Mouse (Mus musculus) CD8-positive naive resting alpha-beta T cell, adult 2 months (primary cell): ENCODE measurements around the gene Coq2.

Source experiments
- DNase-seq, 2 experiments: peaks; one replicate each; pipeline ENCODE4 v3.0.0; 2022; ENCODE audit warnings: low read depth in 2 of 2, low spot score in 2 of 2

Gene Coq2

DNA sequence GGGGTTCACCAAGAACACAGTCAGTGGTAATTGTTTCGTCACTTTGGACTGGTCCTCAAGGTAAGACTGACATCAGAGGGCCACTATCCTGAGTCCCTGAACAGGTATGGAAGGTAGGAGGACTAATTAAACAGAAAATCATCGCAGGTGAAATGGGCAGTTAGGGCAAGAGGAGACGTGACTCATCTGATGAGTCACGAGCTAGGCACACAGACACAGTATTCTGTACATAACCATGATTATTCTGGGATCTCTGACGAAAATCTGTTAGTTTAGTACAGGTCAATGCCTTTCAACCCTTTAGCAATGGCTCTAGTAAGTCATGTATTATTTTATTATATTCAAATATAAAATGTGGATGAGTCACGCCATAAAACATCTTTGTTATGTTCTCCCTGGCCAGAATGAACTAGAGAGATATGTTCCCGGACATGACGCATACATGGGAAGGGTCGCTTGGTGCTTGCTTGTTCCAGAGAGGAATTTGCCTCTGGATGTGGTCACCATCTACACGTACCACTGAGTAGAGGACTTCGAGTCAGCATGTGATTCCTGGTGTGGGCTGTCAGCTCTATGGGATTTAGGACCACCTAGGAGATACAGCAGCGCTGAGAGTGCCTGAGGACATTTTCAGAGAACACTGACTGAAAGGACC lies 52.3 kb downstream of the Coq2 start:
- no peak for DNase-seq

DNA sequence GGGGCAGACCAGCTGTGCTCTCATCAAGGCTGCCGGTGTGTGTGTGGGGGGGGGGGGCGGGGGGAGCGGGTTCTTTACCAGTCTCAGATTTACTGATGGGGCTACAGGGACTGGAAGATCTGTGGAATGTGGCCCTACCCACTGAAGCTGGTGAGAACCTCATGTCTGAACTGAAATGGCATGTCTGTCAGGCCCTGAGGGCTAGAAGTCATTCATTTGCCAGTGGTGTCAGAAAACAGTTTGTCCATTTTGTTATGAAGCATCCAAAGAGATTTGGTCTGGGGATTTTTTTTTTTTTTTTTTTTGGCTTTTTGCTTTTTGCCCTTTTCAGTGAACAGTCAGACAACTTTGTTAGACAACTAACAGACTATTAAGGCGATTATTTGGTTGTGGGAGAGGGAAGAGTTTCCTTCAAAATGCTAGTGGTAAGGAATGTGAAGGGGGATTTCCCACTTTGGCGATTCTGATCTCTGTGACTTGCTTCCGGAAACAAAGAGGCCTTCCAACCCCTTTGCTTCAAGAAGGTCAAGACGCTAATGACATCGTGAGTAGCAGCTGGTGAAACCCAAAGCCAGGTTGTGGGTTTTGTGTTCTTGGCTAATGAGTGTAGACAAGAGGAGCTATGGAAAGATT lies 52.9 kb downstream of the Coq2 start:
- no peak for DNase-seq

DNA sequence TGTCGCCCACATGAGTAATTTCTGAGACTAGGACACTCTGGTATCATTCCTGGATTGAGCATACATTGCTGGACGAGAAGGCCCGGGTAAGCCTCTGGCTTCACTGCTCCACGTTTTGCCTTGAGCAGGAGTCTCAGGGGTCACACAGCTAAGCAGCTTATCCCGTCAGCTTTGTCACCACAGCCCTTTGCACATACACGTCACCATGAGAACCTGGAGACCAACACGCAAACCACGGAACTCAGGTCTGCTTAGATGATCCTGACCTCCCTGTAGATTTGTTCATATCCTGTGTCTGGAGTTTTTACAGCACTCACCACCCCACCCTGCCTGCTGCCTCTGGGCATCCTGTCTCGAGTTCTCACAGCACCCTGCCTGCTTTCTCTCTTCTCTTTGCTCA lies 54.0 kb downstream of the Coq2 start:
- DNase-seq: peak in 1 of 2 experiments; percentile 21

DNA sequence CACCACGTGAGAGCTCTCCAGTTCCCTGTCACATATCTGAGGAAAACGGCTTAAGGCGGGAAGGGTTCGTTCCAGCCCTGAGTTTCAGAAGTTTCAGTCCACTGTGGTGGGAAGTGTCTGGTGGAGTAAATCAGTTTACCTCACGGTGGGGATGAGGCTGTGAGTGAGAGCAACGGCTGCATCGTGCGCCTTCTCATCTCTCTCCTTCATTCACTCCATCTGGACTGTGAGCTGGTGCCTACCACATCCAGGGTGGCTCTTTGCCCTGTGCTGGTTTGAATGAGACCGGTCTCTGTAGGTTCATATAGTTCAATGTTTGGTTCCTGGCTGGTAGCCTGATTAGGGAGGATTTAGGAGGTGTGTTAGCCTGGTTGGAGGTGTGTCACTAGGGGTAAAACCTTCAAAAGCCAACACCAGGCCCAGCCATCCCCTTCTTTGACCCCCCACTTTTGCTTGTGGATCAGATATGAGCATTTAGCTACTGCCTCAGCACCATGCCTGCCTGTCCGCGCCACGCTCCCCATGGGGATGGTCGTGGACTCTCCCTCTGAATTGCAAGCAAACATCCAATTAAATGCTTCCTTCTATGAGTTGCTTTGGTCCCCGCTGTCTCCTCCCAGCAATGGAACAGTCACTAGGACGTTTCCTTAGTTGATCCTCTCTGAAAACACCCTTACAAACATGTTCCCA lies 55.2 kb downstream of the Coq2 start:
- DNase-seq: no peak

DNA sequence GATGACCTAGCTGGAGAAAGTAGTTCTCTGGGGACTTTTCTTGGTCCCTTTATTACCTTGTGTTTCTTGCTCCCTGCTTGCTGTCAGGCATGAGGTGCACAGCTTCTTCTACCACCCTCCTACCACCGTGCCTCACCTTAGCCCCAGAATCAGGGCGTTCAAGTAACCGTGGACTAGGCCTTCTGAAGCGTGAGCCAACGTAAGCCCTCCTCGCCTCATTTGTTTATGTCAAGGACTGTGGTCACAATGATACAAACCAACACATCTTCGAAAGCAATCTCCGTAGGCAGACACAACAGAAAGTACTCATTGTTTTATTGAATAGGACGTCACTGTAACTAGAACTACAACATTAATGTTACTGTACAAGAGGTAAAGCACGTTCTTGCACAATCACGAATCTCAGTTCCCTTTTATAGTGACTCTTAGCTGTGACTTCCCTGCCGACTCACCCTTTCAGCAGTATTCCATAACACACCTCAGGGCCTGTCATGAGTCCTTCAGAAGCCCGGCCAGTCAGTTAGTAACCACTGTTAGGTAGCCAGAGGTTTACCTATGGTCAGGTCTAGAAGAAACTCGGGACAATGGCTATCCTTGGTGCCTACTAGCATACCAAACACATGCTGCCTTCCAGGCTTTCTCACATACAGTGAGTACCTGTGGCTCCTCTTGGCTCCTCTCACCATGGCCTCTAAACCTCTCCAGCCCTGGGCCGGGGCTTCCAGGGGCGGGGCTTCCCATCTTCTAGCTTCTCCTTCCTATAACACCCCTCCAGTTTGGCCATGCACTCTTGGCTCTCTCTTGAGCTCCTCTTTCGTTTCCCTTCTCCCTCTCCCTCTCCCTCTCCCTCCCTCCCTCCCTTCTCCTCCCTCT lies 60.8 kb downstream of the Coq2 start:
- no peak for DNase-seq

DNA sequence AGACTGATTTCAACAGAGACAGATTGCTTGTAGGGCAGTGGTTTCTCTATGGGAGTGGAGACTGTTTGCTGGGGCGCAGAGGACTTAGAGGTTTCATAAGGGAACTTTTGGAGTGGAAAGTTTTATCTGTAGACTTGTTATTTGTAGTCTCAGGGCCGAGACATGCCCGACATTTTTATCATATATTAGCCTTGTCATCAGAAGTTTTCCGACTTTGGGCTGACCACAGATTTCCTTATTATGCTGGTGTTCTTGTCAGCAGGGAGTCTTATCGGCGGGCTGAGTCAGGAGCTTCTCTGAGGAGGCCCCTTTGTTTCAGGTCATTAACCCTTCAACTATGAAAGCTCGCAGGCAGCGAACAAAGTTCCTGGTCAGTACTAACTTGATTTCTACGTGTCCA lies 67.1 kb downstream of the Coq2 start:
- no peak for DNase-seq

DNA sequence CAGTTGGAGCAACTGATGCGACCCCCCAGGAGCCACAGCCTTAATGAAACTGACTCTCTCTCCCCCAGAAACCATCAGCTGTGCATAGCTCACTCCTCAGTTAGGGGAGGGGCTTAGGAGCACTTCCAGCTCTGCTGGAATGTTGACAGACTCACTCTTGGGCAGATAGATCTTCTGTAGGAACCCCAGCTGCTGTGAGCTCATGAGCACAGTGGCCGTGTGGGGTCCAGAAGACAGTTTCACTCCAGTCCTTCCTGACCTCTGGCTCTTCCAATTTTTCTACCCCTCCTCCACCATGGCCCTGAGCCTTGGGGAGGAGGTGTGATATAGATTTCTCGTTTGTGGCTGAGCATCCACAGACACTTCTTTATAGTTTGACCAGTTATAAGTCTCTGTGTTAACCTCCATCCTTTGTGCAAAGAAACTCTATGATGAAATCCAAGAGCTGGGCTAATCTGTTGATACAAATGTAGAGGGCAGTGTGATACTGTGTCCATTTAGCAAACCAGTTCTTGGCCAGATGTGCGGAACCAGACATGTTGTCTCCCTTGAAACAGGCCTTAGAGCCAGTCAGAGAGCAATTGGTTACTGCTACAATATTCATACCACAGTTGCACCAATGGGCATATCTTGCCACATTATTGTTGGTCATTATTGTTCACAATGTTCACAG lies 67.7 kb downstream of the Coq2 start:
- DNase-seq: no peak

DNA sequence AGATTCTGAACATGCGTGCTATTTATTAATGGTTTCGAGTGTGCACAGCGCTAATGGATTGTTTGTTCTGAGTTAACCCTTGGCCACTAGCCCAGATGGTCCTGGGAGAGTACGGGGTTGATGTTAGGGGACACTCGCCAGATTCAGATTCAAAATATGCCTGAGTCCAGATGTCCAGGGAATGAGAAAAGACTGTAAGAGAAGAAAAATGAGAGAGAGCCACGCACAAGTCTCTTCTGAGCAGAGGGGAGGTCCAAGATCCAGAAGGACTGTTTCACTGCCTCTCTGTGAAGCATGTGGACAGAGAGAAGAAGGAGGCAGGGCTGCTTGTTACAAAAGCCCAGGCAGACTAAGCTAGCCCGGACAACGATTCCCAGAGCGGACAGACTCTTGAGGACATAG lies 69.1 kb downstream of the Coq2 start:
- DNase-seq: no peak
